Mouse (Mus musculus) adrenal gland, adult 8-10 months (tissue): ENCODE data around the gene Lrrc27. TPM values are rescaled to one million over a fixed set of nuclear protein-coding genes. Genes with fewer than 3 reads are reported as not detected.

ENCODE experiments used
- DNase-seq: peaks from one replicate; pipeline ENCODE4 v3.0.0; 2022
- total RNA-seq, 4 experiments: library from RNA; stranded (reverse); gene quantifications; 2 replicates each; pipeline ENCODE4 v1.2.4; 2022

Lrrc27 gene
- total RNA-seq, 4 experiments from 2014 or later: 6.5 to 10.4 (median 7.7) TPM

- DNase-seq: no peak
These were observed 2.0 kb downstream of the Lrrc27 start for GRCm38 (mm10) chr7:139214596-139215340.

DNA sequence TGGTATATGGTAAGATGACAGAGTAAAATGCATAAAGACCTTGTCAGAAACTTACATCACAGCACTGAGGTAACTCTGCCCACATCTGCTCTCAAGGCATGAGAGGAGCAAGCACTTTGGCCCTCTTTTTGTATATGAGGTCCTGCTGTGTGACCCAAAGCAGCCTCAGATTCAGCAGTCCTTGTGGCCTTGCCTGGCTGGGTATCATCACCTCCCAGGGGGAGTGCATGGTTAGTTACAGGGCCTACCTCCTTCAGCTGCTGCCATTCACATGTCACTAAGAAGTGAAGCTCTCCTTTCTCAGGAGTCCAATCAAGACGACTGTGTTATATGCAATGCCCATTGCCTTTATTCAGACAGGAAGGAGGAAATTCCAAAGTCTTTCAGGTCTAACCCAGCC, 2.7 kb downstream of the Lrrc27 start:
- no peak for DNase-seq

GRCm38 (mm10) chr7:139215946-139216345, 3.2 kb downstream of the Lrrc27 start:
- no peak for DNase-seq

DNA sequence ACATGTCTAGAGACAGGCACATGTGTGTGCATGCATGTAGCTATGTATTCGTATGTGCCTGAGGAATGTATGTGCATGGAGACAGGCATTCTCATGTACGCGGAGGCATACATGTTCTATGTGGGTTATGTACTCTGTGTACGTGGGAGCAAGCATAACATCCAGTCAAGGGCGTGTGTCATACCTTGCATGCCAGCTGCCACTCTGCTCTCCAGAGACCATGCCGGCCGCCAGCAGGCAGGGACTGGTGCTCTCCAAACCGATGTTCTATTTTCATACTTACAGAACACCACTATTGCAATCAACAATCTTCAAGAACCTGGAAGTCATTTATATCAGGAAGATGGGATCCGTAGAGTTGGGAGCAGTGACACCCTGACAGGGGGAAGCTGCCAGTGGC, 3.7 kb downstream of the Lrrc27 start:
- no peak for DNase-seq

DNA sequence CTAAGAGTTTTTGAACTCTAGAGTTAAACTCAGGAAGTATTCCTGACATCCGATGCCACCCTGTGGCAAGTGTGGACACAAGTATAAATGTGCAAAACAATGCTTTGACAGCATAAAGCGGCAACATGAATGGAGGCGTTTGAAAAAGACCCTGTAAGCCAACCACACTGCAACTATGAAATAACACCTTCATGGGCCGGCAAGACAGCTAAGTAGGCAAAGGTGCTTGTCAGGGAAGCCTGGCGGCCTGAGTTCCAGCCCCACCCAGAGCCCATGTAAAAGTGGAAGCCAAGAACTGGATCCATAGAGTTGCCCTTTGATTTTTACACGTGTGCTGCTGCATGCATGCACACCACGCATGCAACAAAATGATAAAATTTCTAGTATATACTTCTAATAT, 4.3 kb downstream of the Lrrc27 start:
- no peak for DNase-seq

DNA sequence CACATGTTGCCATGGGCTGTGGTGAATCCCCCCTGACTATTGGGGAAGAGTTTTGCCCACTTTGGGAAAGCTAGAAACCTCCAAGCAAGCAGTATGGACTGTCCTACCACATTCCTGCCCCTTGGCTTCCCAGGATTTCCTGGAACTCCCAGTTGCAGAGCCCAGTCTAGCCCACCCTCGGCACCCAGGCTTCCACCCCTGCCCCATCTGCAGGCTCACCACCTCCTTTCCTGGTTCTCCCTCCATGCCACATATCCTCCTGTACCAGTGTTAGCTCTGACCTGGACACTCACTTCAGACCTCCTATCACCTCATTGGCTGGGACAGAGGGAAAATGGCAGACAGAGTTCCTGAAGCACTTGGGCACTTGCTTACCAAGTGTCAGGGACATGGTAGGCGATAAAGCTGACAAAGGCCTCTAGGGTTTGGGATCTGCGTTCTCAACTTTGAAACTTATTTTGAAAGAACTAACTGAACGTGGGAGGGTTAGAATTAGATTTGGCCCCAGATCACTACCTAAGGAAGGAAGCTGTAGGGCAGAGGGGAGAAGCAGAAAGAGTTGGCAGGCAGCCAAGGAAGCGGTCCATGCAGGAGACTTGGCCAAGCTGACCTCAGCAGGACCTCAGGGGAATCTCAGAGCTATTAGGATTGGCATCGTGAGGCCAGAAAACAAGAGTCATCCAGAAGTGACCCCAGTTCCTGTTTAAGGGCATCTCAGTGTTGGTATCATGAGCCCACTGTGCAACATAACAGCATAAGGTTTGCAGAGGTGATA, 6.0 kb downstream of the Lrrc27 start:
- DNase-seq: no peak

GRCm38 (mm10) chr7:139219486-139219885, 6.7 kb downstream of the Lrrc27 start:
- no peak for DNase-seq

- DNase-seq: no peak
These were observed 7.5 kb downstream of the Lrrc27 start for GRCm38 (mm10) chr7:139220303-139220702.

DNA sequence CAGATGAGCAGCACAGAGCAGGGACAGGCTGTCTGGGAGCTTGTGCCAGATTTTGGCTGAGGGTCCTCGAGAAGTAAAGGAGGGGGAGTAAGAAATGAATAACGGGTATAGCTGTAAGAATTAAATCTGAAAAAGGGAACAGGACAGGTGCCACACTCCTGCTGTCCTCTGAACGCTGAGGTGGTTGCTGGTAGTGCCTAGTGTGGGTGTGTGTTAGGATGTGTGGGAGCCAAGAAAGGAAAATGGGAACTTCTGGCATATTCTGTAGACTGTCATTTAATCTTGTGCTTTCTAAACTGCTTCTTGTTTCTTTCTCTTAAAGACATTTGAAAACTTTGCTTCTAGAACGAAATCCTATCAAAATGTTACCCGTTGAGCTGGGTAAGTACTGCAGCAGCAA, 8.3 kb downstream of the Lrrc27 start:
- no peak for DNase-seq

GRCm38 (mm10) chr7:139221856-139222255, 9.1 kb downstream of the Lrrc27 start:
- DNase-seq: peak; percentile 0

DNA sequence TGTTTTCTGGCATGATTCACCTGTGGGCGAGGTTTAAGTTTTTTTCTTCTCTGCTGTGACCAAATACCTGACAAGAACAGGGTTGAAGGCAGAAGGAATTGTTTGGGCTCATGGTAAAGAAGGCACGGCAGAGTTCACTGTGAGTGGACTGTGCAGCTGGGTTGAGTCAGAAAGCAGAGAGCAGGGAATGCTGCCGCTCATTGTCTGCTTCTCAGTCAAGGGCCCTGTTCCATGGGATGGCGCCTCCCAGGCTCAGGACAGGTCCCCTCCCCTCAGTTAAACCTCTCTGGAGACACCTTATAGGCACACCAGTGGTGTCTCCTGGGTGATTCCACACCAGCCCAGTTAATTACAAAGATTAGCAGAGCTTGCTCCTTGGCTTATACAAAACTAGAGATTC, 9.6 kb downstream of the Lrrc27 start:
- peak; percentile 0 for DNase-seq

- peak; percentile 14 for DNase-seq
These were observed 11.3 kb downstream of the Lrrc27 start for GRCm38 (mm10) chr7:139224070-139224469.

DNA sequence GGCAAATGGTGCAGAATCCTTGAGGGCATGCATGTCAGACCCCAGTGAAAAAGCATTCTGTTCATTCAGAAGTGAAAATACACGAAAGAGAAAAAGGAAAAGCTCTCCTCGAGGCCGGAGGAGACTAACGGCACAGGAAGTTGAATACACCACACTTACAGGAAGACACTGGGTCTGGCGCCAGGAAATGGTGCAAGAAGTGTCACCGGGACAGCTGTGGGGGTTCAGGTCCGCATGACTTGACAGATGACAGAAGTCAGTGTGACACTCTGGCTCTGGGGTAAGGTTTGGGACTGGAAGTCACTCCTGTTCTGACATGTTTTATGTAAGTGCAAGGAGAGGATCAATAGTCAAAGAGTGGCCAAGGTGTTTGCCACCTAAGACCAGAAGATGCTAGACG, 11.9 kb downstream of the Lrrc27 start:
- DNase-seq: peak; percentile 35

- DNase-seq: no peak
These were observed 13.6 kb downstream of the Lrrc27 start for GRCm38 (mm10) chr7:139226416-139226815.

DNA sequence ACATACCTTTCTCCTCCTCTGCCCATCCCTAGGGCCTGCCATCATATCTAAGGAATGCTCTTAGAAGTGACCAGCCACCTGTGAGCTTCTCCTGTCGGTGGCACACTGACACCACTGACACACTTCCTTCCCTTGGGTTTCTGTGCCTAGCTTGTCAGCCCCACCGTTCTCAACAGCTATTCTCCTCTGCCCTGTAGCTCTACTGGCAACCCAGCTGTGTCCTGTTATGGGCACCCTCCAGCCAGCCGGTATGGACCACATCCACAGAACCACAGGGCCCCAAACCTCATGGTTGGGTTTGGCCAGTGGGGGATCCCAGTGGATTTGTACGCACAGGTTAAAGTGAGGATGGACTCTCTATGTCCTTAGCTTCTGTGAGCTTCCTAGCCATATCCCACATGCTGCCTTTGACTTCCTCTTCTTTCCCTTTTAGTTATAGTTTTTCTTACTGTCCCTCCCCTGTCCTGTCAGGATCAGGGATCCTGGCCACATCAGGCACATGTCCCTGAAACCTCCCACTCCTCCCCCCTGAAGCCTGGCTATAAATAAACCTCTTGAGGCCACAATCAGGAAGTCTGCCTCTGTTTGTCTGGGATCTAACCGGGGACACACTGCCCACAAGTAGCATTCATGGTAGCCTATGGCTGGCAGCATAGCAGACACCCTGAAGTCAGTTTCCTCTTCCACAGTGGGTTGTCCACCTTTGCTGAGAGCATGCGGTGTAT, 15.8 kb downstream of the Lrrc27 start:
- no peak for DNase-seq

GRCm38 (mm10) chr7:139229837-139230236, 17.0 kb downstream of the Lrrc27 start:
- DNase-seq: no peak

GRCm38 (mm10) chr7:139230241-139230640, 17.5 kb downstream of the Lrrc27 start:
- no peak for DNase-seq

- peak; percentile 83 for DNase-seq
These were observed 20.9 kb downstream of the Lrrc27 start for GRCm38 (mm10) chr7:139233714-139234113.

DNA sequence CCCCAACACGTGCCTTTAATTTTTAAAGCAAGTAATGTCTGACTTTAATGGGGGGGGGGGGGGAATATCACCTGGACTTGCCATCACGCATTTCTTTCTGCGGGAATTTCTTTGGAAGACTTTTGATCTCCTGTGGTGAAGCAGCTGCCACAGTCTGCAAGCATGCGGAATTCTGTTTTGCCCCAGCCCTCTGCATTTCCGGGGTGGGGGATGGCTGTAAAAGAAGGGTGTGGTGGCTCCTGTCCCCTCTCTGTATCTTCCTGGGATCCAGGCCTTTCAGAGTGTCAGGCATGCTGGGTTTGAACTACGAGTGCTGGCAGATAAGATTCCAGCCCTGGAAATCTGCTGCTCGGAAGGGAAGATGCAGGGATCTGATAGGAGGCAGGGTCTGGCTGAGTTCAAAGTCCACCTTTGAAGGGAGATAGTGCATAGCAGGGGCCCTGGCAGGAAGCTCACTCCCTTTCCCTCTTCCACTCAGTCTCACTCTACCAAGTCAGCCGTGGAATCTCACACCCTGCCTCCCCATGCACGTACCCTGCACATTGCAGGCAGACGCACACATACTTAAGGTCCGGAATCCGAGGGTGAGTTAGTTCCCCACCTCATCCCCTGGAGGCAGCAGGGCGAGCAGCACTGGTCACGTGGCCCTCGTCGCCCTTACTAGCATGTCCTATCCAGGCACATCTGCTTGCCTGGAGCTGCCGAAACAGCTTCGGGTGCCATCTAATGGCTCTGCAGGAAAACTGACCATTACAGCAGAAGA, 21.8 kb downstream of the Lrrc27 start:
- DNase-seq: no peak

- peak; percentile 24 for DNase-seq
These were observed 23.0 kb downstream of the Lrrc27 start for GRCm38 (mm10) chr7:139235651-139236358.

- DNase-seq: no peak
These were observed 26.6 kb downstream of the Lrrc27 start for GRCm38 (mm10) chr7:139239432-139239831.

- peak; percentile 53 for DNase-seq
These were observed 33.3 kb downstream of the Lrrc27 start for GRCm38 (mm10) chr7:139246086-139246485.
